Mouse (Mus musculus): ENCODE measurements at regions not wholly inside any gene's neighbourhood (a gene's known extent, or its start where the extent isn't known, plus 50 kb on each side); places are given as distances from the start of the nearest gene placed in this dataset.

DNA sequence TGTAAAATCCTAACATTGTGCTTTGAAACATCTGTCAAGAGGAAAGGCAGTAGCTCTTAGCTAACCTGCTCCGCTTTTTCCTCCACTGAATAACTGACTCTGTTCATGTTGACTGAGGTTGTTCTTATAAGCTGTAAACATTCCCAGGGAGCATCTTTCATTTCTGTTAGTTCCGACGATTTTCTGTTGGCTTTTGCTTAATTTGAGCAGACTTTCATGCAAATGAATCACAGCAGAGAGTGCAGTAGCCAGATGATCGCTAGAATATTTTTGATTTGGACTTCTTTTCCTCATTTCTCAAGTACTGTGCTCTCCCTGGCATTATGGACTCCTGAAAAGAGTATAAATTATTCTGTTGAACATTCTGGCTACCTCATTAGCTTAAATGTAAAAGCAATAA, 713.9 kb upstream of the Slc39a10 start:
- TF ChIP-seq POLR2A (IDR thresholded peaks at IDR 0.05; ENCODE audit: insufficient read length, low read depth) (no peak), MYOG (IDR thresholded peaks at IDR 0.05; ENCODE audit: control insufficient read depth in 1 of 3, insufficient read depth in 1 of 3, insufficient read length in 2 of 3, low read depth in 2 of 3) (no peak), POLR2AphosphoS2 (IDR thresholded peaks at IDR 0.05; ENCODE audit: insufficient read length, low read depth) (no peak), CEBPB (IDR thresholded peaks at IDR 0.05; ENCODE audit: insufficient read depth, poor library complexity, severe bottlenecking) (no peak), E2F4 (IDR thresholded peaks at IDR 0.05; ENCODE audit: insufficient read depth) (no peak)

Data from myocyte (in vitro differentiated cells).